Mouse (Mus musculus) liver, embryonic 15.5 days (tissue): Measurements from ENCODE around the gene Vmn1r79. TPM values are rescaled to one million over a fixed set of nuclear protein-coding genes. Genes with fewer than 3 reads are reported as not detected.
"Not testable (repeated sequence)": the region's sequence is repeated elsewhere in the genome, so short reads cannot be mapped to it uniquely, and the experiment has no call there.

Experiments
- ATAC-seq: fragments of 200-750 bp; cut with Nextera tagmentation; 2 replicates; pipeline ENCODE4 v1.8.0; 2017; ENCODE audit warnings: moderate number of reproducible peaks, mild to moderate bottlenecking, moderate library complexity; ENCODE audit not compliant: insufficient read depth
- H3K27ac ChIP-seq: fragments of 300-500 bp; sonication (generic); replicated peaks from 2 replicates; pipeline ENCODE4 v1.5.1; 2015; ENCODE audit warnings: mild to moderate bottlenecking, inconsistent platforms
- H3K27me3 ChIP-seq: fragments of 300-500 bp; sonication (generic); 2 replicates; pipeline ENCODE4 v1.6.1; 2015; ENCODE audit warnings: mild to moderate bottlenecking, inconsistent platforms
- H3K36me3 ChIP-seq: fragments of 300-500 bp; sonication (generic); replicated peaks from 2 replicates; pipeline ENCODE4 v1.6.1; 2015; ENCODE audit warnings: moderate library complexity, mild to moderate bottlenecking, inconsistent platforms
- H3K4me1 ChIP-seq: fragments of 300-500 bp; sonication (generic); replicated peaks from 2 replicates; pipeline ENCODE4 v1.6.1; 2015; ENCODE audit warnings: inconsistent platforms
- H3K4me2 ChIP-seq: fragments of 300-500 bp; sonication (generic); 2 replicates; pipeline ENCODE4 v1.6.1; 2015; ENCODE audit warnings: moderate library complexity, mild to moderate bottlenecking, inconsistent platforms
- H3K4me3 ChIP-seq: fragments of 300-500 bp; sonication (generic); replicated peaks from 2 replicates; pipeline ENCODE4 v1.5.1; 2015; ENCODE audit warnings: mild to moderate bottlenecking, inconsistent platforms
- H3K9ac ChIP-seq: fragments of 300-500 bp; sonication (generic); 2 replicates; pipeline ENCODE4 v1.6.1; 2015; ENCODE audit warnings: moderate library complexity, mild to moderate bottlenecking, inconsistent platforms
- H3K9me3 ChIP-seq: fragments of 300-500 bp; sonication (generic); replicated peaks from 2 replicates; pipeline ENCODE4 v1.6.1; 2016; ENCODE audit warnings: inconsistent platforms
- WGBS: fragments of 180-500 bp; shearing (Covaris S2); methylation state at CpG from one replicate; pipeline ENCODE4 v1.1.7; 2015; ENCODE audit warnings: mixed read lengths; ENCODE audit not compliant: insufficient replicate concordance; 5-methylcytosine and 5-hydroxymethylcytosine counted together
- polyA plus RNA-seq: library from polyadenylated mRNA; unstranded; fragments of >200 nt; fragmentation: Nextera tagmentation; extraction: Ambion mirVana; gene quantifications from 2 replicates; pipeline ENCODE4 v1.2.1, GENCODE M21; 2015

Gene Vmn1r79
- polyA plus RNA-seq = not detected in 2 replicates

GRCm38 (mm10) chr7:12170979-12171378 is at the start of gene Vmn1r79:
TSS of gene Vmn1r79 (plus strand) at chr7:12171279.
- not testable (repeated sequence) for H3K36me3 ChIP-seq, H3K27ac ChIP-seq, H3K9me3 ChIP-seq, H3K9ac ChIP-seq, H3K27me3 ChIP-seq, ATAC-seq, H3K4me3 ChIP-seq, H3K4me1 ChIP-seq, H3K4me2 ChIP-seq

DNA sequence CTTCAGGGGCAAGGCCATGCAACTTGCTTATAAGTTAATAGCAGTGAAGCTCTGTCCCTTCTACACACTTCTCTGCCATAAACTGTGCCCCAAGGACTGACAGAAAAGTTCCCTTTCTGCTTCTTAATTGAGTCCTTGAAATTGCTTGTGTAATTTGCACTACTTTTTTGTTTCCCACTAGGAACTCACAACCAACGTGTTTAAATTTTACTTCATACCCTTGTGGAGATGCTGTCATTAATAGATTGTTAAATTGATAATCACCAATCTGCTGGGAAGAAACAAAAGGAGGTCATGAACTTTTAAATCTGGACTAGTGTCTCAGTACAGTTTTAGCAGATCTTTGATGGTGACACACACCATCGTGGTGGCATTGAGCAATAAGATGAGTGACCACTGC is 21.1 kb upstream of the Vmn1r79 start, which contains the start of gene Vmn1r78:
Vmn1r78 (plus strand) TSS at position 301 of the 400 bp plus-strand sequence.
- Histone ChIP-seq H3K27me3 (no peaks in the 10 kb centered on the region), H3K4me3 (no peak within 1 kb of the TSS), H3K27ac (no peak within 1 kb of the TSS), H3K9ac (no peak within 1 kb of the TSS), H3K9me3 (no peaks in the 10 kb centered on the region), H3K36me3 (no peaks in the 10 kb centered on the region), H3K4me2 (no peak within 1 kb of the TSS), H3K4me1 (no peaks in the 10 kb centered on the region)
- WGBS = 42% methylated on average over 2 of the region's 2 CpGs
- ATAC-seq = no peak

- not testable (repeated sequence) for ATAC-seq, H3K27ac ChIP-seq, H3K27me3 ChIP-seq, H3K36me3 ChIP-seq, H3K4me1 ChIP-seq, H3K4me3 ChIP-seq, H3K9ac ChIP-seq, H3K9me3 ChIP-seq, H3K4me2 ChIP-seq
- 29% methylated on average over 1 of the region's 1 CpGs for WGBS
Observed at GRCm38 (mm10) chr7:12156463-12156862, 14.6 kb upstream of the Vmn1r79 start.

DNA sequence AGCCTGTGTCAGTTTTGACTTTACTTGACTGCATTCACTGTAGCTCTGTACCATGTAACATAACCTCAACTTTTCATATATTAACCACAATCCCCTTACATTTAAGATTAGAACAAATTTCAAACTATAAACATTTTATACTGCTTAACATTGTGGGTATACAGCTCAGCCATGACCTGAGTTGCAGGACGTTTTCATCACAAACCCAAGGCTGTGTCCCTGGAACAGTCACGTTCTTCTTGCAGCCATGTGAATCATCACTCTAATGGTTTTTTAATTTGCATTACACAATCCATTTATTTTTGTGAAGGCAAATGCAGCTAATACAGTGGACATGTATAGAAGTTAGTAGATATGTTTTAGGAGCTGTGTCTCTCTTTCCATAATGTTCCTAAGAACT is 1.8 kb downstream of the Vmn1r79 start:
- H3K4me2 ChIP-seq, H3K4me3 ChIP-seq, H3K4me1 ChIP-seq, H3K9me3 ChIP-seq, H3K27me3 ChIP-seq, H3K27ac ChIP-seq, H3K9ac ChIP-seq, ATAC-seq, H3K36me3 ChIP-seq: not testable (repeated sequence)
- 48% methylated on average over 2 of the region's 2 CpGs for WGBS

DNA sequence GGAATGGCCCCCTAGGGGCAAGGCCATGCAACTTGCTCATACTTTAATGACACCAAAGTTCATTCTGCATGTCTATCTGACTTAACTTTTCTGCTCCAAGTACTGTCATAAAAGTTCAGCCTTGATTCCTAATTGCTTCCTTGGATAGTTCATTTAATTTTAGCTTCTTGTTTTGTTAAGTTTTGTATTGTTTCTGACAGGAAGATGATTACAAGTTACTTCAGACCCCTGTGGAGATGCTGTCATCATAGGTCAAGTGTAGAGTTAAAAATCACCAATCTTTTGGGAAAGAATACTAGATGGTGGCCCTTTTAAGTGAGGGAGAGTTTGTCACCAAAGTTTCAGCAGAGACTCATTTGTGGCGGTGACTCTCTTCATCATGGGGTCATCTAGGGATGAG is 17.9 kb downstream of the Vmn1r79 start, which contains the start of gene Vmn1r80:
Vmn1r80 (plus strand) TSS at position 301 of the 400 bp plus-strand sequence.
- Histone ChIP-seq H3K27me3 (no peaks in the 10 kb centered on the region), H3K4me3 (no peak within 1 kb of the TSS), H3K36me3 (no peaks in the 10 kb centered on the region), H3K27ac (no peak within 1 kb of the TSS), H3K9me3 (no peaks in the 10 kb centered on the region), H3K4me1 (no peaks in the 10 kb centered on the region), H3K9ac (no peak within 1 kb of the TSS), H3K4me2 (no peak within 1 kb of the TSS)
- 50% methylated on average over 1 of the region's 1 CpGs for WGBS
- no peak for ATAC-seq

GRCm38 (mm10) chr7:12204141-12204540 is 33.1 kb downstream of the Vmn1r79 start:
- H3K27me3 ChIP-seq = no peaks in the 10 kb centered on the region
- H3K27ac ChIP-seq = no peak overlapping the region
- 44% methylated on average over 2 of the region's 2 CpGs for WGBS
- no peak overlapping the region for H3K4me3 ChIP-seq
- ATAC-seq = no peak
- 0 out of 2 replicates have a peak, but pooled peaks cover 3% of the 10 kb centered on the region for H3K9me3 ChIP-seq
- H3K36me3 ChIP-seq = no peaks in the 10 kb centered on the region
- H3K4me1 ChIP-seq = no peaks in the 10 kb centered on the region
- no peak overlapping the region for H3K4me2 ChIP-seq
- no peak overlapping the region for H3K9ac ChIP-seq

Other genes starting within 250 kb of the Vmn1r79 start
- not detected in 2 replicates for gene Vmn1r76, start 233.1 kb upstream of the Vmn1r79 start, polyA plus RNA-seq
- not detected in 2 replicates for gene Vmn1r77, start 134.5 kb upstream of the Vmn1r79 start, polyA plus RNA-seq
- not detected in 2 replicates for gene Vmn1r78, start 21.0 kb upstream of the Vmn1r79 start, polyA plus RNA-seq
- gene Vmn1r80, start 18.0 kb downstream of the Vmn1r79 start, polyA plus RNA-seq = not detected in 2 replicates
- gene Vmn1r81, start 97.0 kb downstream of the Vmn1r79 start, polyA plus RNA-seq = not detected in 2 replicates
- not detected in 2 replicates for gene Vmn1r82, start 129.2 kb downstream of the Vmn1r79 start, polyA plus RNA-seq
- gene Vmn1r83, start 158.2 kb downstream of the Vmn1r79 start, polyA plus RNA-seq = not detected in 2 replicates
- gene Vmn1r84, start 198.0 kb downstream of the Vmn1r79 start, polyA plus RNA-seq = not detected in 2 replicates